Mouse (Mus musculus) yolk sac, embryonic 10.5 days (tissue): Measurements from ENCODE around the gene Kcnq1.

ENCODE experiments used
- DNase-seq: peaks from one replicate; pipeline ENCODE4 v3.0.0-alpha.2; 2017; ENCODE audit warnings: low spot score

The Kcnq1 gene

DNA sequence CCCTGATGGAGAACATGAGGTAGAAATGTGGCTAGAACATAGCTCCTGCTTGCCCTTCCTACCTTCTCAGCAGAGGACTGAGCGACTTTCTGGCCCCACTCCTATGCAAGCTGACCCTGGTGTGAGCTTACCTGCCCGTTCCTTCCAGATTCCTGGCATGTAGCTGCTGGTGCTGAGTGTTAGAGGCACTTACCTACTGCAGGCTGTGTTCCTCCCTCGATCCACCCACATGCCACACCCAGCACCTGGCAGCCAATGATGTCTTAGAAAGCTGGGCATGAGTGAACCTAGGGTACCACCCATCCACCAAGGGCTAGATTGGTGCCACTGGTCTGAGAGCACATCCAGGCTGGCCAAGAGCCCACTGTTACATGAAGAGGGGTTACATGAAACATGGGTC lies 12.3 kb upstream of the Kcnq1 start:
- DNase-seq: no peak

DNA sequence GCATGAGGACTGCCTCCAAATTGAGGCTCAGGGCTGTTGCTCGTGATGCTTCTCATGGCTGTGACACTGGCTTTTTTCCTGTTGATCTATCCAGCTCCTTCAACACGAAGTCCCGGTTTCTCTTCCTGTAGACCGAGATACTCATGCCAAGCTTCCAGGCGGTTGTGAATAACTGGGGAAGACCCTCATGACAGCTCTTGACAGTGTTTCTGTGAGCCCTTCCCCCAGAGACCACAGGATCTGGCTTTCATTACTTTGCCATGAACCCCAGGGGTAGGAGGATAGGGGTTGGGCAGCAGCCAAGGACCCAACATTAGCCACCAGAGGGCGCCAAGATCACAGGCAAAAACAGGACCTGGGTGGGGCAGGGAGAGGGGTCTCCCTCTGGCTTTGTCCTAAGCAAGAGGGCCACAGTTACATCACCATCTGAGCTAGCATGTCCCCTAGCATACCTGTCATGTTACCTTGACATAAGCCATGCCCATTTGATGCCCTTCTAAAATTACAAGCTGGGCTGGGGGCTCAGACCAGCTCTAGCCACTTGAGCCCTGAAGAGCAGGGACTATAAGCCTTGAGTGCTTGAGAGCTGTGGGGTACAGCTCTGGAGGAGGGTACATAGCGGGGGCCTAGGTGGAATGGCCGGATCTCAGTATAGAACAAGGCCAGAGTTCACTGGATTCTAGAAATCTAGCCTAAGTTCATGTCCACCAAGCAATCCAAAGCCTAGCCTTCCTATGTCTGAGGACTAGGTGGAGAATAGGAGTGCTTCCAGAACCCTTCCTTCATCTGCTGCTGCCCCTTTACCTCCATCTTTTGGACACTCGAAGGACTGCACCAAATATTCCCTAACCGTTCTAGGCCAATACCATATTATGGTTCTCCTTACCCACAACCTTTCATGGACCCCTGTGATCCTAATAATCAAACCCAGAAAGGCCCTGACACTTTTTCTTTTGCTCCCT lies 11.3 kb upstream of the Kcnq1 start, which contains the start of gene Trpm5:
Gene Trpm5 (minus strand): TSS at position 51 of the 962 bp plus-strand sequence.
- peak; percentile 33 for DNase-seq

DNA sequence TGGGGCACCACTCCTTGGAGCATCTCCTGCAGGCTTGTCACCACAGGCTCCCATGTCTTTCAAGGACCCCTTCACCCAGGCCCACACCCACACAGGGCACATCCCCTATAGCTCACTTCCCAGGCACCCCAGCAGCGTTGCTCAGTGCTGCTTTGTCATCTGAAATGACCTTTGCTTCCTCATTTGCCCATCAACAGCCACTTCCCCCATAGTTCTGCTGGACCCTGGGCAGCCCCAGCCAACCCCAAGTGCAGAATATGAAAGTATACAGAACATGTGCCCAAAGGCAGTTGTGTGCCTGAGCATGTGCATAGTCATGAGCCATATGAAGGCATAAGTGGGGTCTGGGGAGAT lies 10.6 kb upstream of the Kcnq1 start:
- no peak for DNase-seq

DNA sequence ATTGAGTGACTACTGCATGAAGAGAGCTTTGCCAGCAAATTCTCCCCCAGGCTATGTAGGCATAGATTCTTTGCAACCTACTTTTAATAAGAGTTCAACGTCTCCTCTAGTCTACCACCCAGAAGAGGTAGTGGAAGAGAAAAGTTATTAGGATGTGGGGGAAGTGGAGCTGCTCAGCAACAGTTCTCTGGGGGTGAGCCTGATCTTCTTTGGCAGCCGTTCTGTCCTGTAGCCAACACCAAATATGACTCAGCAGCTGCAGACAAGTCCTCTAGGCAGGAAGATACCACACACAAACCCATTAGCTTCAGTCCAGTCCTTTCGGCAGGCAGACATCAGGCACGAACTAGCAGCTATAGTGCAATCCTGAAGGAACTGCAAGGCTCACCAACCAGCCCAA lies 5.4 kb upstream of the Kcnq1 start:
- DNase-seq: no peak

DNA sequence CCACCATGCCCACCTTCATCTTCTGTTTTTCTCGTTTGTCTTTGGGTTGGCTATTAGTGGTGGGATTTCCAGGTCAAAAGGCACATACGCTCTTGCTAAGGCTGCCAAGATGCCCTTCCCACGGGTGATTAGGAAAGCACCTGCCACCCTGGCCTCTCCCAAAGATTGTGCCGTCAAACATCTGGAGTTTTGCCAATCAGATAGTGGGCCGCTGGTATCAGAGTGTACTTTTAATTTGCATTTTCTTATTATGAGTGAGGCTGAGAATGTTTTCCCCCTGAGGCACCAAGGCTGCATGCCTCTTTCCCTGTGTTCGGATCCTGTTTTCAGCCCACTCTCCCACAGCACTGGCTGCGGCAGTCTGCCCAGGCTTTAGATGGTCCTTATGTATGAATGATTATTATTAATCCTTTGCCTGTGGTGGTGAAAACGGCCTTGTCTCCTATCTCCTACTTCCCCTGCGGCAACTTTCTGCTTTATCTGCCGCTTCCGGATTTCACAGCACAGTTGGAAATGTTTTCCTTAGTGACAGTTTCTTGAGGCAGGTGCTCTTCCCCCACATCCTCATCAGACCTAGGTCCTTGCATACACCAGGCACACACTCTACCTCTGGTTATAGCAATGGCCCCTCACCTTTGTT lies 784 bp upstream of the Kcnq1 start:
- DNase-seq: no peak

DNA sequence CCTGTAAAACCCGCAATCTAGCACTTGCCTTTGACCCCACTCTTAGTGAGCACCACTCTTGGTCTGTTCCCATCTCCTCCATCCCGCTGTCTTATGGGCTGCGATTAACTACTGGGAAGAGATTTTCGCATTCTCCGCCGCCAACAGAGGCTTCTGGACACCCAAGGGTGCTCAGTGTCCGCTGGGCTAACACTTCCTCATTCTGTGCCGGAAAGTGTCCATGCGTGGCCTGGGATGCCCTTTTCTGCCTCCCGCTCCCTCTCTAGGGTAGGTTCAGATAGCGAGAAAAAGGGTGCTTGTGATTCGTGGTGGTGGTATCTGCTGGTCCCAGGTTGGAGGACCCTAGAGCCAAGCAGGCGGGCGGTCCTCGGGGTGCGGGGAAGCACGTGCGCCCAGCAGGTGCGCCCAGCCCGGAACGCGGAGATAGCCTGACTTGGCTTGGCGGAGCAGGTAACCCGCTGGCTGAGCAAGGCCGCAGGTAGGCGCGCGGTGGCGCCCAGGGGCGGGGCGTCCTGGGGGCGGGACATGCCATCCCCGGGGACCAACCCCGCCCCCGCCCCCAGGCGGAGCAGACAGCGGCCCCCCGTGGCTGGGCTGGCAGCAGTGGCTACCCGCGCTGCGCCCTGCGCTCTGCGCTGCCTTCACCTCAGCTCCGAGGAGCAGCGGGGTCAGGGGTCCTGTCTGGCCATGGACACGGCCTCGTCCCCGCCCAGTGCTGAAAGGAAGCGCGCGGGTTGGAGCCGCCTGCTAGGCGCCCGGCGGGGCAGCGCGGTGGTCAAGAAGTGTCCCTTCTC lies 707 bp downstream of the Kcnq1 start:
- DNase-seq: peak; percentile 33

DNA sequence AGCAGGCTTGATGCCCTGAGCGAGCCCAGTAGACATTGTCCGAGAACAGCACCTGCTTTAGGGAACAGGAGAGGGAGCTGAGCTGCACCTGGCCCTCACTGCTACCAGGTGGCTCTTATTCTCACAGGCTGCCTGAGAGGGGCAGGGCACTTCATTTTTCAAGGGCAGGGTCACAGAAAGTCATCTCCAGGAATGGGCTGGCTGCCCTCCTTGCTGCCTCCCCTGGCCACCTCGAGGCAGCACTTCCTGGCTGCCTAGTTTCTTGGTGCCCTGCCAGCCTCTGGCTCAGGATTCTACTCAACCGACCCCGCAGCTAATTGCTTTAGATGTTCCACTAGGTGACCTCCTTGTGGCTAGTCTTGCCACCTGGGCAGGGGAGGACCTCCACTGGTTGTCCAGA lies 2.0 kb downstream of the Kcnq1 start:
- no peak for DNase-seq

DNA sequence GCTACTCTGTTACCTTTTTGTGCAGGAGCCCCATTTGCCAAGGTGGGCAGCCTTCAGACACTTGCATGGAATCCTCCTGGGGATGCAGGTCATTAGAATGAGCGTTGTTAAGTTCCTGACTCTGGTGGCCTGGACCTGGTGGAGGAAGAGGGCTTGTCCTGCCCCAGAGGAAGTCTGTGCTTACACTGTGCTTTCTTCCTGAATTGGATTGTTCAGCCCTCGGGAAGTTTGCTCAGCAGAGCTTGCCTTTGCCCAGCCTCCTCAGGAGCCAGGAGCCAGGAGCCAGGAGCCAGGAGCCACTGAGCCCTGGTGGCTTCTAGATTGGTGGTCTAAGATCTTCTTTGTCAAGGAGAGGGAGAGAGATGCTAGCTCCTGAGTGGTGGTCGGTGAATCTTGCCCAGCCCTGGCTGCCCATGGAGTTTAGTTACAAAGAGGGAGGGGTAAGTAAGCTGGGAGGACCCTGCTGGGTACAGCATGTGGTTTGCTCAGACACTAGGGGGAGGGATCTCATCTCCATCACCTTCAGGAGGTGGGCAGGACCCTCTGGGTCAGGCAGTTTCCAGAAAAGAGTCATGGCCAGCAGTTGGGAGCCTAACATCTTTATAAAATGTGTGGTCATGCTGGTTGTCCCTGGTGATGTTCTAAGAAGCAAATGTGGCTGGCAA lies 3.0 kb downstream of the Kcnq1 start:
- no peak for DNase-seq

DNA sequence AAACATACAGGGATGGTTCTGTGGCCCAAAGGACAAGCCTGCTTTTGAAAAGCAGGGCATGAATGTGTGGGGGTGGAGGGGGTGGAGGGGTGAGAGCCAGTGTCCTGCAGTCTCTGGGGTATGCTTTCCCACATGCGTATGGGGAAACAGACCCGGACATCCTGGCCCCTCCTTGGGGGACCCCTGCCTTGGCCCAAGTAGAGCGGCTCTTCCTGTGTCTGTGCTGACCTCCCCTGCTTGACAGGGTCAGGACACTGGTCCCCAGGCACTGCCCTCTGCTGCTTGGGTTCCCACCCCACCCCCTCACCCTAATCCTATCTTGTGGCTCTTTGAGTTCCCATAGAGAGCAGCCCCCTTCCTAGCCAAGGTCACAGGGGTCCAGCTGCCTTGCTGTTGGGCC lies 3.5 kb downstream of the Kcnq1 start:
- no peak for DNase-seq

DNA sequence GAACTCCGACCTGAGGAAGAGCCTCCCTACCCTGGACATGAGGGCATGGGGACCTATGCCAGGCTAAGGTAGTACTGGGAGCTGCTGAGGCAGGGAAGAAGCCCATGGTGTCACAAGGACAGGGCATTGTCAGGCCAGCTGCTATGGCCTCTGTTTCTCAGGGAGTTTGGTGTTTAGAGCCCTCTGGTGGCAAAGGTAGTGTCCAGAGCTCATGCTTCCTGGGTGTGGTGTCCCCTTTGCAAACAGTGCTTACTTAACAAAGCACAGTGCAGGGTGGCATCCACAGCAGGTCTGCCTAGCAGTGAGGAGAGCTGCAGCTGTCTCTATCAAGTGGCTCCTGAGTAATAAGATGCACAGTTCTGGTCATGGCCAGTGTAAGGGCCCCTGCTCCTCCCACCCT lies 4.6 kb downstream of the Kcnq1 start:
- DNase-seq: no peak

DNA sequence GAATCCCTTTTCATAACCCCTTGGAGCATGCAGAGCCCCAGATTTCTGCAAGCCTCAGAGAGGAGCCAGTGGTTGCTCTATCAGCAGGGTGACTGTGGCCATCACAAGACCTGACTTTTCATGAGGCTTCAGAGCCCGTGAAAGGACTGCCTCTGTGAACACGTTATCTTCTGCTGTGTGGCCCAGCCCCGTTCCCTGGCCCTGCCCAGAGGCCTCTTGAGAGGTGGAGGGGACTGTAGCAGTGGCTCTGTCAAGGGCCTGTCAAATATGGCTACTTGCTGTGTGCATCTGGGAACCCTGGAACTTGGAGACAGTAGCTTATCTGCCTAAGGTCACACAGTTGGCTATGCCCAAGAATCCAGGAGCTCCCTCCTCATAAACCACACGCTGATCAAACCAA lies 5.6 kb downstream of the Kcnq1 start:
- no peak for DNase-seq

DNA sequence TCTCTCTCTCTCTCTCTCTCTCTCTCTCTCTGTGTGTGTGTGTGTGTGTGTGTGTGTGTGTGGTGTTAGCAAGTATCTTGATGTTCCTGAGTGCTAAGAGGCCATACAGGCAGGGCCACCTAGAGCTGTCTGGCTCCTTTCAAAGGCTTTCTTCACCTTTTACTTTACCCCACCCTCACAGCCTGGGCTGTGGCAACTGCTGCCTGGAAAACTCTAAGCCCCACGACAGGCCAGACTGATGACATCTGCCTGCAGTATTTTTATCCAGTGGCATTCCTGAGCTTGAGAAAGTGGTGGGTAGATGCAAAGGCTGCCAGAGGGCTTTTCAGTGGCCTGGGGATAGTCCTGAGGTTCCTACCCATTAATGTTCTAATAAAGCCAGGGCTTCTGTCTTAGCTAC lies 6.2 kb downstream of the Kcnq1 start:
- no peak for DNase-seq

DNA sequence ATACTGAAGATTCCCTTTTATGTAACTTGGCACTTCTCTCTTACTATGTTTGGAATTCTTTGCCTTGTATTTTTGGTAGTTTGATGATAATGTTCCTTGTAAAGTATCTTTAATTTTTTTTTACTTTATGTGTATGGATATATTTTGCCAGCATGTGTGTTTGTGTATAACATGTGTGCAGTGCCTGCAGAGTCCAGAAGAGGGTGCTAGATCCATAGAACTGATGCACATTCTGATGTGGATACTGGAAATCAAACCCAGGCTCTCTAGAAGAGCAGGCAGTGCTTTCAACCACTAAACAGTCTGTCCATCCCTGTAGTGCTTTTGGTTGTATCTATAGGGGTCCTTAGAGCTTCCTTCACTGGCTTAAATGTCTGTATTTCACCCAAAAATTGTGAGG lies 8.6 kb downstream of the Kcnq1 start:
- DNase-seq: no peak

DNA sequence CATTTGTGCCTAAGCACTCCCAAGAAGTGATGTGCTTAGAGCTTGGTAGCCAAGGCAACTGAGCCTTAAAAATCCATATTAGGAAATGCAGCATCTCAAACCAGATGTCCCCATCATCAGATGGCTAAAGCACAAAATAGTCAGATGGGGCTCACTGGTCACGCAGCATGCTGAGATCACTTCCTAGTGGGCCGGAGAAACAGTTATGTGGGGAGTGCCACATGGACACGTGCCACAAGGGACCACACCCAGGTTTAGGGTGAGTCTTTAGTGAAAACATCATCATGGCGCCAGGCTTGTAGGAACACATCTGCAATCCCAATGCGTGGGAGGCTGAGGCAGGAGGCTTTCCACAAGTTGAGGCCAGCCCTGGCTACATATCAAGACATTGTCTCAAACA lies 10.4 kb downstream of the Kcnq1 start:
- DNase-seq: no peak

DNA sequence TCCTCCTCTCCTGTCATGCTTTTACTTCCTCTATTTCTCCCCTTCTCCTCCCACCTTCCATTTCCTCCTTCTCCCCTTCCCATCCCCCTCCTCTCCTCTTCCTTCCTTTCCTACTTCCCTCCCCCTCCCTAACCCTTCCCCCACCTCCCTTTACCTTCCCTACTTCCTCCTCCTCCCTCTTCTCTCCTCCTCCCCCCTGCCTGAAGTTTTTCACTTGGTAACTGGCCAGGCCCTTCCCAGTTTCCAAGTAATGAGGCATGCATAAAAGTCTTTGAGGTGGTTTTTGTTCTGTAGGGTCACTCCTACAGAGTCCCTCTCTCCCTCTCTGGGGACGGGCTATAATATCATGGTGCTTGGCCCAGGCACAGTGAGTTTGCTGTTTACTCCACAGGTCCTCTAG lies 13.2 kb downstream of the Kcnq1 start:
- DNase-seq: no peak

DNA sequence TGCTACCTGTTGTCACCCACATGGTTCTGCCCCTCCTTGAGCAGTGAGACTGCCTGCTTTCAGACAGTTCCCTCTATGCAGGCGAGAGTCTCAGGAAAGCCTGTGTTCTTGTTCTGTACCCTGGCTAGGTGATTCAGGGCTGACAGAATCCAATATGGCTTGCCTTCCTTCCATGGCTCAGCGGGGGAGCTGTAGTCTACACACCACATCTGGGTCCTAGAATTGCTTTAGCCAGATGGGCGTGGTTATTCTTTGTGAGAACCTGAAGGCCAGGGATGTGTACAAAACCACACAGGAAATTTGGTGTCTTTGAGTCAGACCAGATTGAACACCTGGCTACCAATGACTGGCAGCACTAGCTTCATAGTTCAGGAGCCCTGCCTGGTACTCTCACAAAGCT lies 13.7 kb downstream of the Kcnq1 start:
- no peak for DNase-seq

DNA sequence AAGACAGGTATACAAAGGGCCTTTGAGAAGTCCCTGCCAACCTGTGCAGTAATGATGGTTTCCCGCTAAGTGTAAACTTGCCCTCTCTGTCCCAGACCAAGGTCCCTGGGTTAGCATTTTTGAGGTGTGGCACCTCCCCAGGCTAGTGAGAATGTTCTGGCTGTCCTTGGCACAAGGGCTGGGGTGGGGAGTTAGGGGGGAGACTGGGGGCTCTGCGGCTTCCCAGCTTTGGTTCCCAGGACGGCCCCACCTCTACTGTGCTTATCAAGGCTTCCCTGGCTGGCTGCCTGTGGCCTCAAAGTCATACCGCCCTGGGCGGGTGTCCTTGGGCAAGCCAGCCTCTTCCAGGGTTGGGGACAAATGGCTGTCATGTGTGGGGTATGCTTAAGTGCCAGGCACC lies 16.0 kb downstream of the Kcnq1 start:
- DNase-seq: no peak

DNA sequence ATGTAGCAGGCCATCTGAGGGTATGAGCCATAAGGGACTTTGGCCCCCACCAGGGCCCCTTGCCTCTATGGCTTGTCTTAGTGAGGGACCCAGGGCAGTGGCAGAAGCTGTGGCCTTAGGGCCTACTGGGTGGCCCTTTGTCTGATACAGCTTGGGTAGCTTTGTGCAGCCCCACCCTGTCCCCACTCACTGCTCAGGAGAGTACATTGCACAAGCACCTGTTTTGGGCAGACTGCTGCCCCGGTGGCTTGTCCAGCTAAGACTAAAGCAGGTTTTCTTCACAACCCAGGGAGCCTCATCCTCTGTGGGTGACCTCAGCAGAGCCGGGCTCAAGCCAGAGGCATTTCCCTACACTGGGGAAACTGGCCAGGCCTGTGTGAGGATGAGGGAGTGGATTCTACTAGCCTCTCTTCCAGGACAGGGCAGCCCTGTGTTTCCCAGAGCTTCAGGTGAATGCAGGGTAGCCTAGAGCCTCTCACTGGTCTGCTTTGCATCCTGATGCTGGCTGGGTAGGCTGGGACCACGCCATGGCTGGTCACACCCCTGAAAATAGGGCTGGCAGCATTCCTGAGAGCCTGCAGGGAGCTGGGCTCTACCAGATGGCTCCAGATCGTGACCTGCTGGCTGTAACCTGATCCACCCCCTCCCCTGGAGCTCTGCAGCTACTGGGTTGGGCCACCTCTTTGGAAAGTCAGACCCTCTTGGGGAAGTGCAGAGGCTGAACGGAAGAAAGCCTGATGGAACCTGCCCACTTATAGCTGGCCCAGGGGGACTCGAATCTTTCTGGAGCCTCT lies 17.9 kb downstream of the Kcnq1 start:
- peak; percentile 69 for DNase-seq

DNA sequence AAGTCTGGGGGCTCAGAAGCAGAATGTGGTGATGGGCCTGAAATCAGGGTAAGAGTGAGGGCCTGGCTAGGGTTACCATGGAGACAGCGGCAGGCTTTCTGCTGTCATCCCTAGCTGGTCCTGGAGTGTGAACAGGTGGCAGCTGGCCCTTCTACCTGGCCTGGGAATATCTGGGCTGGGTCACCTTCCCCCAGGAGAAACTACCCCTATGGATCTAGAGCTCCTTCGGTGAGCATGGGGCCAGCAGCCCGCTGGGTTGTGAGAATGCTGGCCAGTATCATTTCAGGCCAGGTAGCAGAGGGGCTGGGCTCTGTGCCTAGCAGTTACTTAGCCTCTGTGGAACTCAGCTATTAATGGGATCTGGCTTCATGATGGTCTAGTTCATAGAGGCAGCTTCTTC lies 18.7 kb downstream of the Kcnq1 start:
- no peak for DNase-seq

DNA sequence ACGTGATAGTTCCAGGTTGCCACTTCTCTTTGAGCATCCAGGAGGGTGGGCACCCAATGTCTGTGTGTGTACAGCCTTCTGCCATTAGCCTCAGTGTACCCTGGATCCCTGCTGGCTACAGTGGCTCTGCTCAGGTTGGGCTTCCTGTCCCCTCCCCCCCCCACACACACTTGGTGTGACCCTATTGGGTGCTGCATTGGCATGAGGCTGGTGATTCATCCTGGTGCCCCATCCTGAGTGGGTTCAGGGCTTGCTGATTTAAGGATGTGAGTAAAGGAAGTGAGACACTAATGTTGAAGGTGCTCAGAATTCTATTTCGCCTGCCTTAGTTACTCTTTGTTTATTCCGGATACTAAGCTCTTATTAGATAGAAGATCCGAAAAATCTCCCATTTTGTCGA lies 26.7 kb downstream of the Kcnq1 start:
- DNase-seq: no peak

DNA sequence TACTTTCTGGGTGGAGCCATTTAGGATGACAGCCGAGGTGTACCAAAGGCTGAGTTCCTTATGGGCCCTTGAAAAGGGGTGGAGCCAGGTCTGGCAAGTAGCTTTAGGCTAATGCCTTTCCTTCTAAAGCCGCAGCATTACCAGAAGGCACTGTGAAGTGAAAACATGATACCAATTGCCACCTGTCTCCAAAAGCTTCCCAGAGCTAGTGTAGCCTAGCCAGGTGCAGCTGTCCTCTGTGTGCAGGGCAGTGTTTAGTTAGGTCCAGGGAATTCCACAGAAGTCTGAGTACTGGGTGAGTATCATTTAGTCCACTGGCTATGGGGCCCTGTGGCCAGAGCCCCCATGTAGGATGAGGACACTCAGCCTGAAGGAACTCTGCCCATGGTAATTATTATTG lies 30.0 kb downstream of the Kcnq1 start:
- DNase-seq: no peak
